Mouse (Mus musculus): ENCODE data around the gene Cgref1.

Cgref1 gene

DNA sequence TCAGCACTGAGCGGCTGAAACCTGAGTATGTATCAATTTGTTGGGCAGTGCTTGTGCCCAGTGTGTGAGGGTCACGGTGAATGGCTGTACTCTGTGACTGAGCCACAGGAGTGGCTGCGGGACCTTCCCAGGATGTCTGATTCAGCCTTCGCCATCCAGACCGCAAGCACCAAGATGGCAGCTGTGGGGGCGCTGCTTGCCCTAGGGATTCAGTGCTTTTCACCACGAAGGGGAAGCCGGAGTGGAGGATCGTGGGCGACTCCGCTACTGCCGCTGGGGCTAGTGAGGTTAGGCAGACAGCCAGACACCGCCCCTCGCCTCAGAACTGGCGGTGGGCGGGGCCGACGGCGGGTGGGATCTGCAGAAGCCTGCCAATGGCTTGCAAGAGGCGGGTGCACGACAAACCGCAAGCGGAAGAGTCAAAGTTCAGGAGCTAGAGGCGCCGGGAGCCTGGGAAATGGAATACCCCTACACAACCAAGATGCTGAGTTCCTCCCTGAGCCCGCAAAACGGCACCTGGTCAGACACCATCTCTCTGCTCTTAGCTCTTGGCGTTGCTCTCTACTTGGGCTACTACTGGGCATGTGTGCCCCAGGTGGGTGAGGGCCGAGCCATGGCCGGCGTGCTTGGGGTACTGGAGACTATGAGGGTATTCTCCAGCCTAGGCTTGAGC lies 4.4 kb upstream of the Cgref1 start:
- peak; percentile 93 for DNase-seq

GRCm38 (mm10) chr5:30948620-30949019 lies 3.2 kb upstream of the Cgref1 start:
- no peak for DNase-seq

- DNase-seq, result no peak
Measured at GRCm38 (mm10) chr5:30944344-30944743, 1.0 kb downstream of the Cgref1 start.

DNA sequence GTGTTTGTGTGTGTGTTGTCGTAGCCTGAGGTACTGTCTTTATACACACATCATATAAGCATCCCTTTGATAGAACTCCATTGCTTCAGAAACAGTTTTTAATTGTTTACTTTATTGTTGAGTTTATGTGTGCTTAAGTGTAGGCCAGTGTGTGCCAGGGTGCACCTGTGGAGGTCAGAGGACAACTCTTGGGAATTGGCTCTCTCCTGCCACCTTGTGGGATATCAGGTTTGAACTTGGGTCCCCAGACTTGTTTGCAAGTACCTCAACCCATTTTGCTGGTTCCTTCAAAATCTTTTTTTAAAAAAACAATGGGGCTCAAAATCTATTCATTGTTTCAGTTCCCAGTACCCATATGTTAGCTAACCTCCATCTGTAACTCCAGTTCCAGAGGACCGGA lies 2.4 kb downstream of the Cgref1 start:
- peak; percentile 26 for DNase-seq

DNA sequence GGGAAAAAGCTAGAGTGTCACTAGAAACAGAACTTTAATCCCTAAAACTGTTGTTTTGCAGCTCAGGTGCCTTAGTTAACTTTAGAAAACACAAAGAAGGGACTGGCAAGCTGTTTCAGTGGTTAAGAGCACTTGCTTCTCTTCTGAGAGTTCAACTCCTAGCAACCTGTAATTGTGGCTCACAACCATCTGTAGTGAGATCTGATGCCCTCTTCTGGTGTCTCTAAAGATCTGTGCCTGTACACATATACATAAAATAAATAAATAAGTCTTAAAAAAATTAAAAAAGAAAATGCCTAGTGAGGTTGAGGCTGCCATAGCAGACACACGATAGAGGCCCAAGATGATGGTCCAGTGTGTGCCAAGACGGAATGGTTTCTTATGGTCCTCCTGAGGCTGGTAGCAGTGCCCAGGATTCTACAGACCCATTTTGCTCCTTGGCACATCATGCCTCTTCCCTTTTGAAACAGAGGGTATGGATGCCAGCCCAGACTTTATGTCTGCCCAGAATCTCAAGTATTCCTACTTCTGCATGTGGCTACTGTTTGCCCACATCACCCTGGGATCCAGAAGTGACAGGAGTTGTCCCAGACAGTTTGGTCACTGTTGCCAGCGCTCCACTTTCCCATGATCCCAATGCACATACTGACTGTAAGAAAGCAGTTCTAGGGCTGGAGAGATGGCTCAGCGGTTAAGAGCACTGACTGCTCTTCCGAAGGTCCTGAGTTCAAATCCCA lies 10.5 kb downstream of the Cgref1 start:
- DNase-seq, result no peak

DNA sequence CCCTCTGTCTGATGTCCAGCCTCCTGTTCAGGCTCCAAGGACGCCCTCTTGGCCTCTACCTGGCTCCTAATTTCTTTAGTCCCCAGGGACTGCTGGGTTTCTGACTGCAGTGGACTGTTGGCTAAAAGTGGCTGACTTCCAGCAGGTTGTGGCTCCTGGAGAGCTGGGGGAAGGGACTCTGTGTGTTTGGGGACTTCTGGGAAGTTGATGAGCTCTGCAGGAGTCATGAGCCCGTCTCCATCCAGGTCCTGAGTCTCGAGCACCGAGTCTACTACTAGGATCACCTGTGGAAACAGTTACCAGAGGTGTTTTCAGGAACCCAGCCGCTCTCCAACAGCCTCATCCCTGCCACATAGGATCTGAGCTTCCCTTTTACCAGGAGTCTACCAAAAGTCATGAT lies 11.7 kb downstream of the Cgref1 start:
- no peak for DNase-seq

DNA sequence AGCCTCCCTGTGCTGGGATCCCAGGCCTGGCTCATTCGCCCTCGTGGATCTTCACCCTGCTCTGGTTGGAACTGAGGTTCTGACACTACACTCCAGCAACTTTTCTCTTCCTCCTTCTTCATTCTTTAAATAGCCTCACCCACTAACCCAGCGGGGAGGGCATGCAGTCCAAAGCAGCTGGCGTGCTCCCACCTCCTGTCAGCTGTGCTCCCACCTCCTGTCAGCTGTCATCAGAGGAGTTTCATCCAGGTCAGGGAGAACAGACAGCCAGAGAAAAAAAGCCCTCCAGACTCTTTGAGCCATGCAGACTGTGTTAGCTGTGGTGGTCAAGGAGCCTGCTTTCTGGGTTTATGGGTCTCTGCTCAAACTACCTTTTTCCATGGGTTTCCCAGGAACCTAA lies 14.0 kb downstream of the Cgref1 start:
- no peak for DNase-seq

DNA sequence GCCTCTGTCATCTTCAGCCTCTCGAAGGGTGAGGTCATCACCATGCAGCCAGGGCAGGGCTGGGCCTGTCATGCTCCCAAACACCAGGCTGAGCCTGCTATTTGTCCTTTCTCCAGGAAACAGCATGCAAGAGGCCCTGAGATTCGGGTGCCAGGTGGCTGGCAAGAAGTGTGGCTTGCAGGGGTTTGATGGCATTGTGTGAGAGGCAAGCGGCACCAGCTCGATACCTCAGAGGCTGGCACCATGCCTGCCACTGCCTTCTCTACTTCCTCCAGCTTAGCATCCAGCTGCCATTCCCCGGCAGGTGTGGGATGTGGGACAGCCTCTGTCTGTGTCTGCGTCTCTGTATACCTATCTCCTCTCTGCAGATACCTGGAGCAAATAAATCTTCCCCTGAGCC lies 14.5 kb downstream of the Cgref1 start:
- no peak for DNase-seq

GRCm38 (mm10) chr5:30930121-30930520 lies 15.3 kb downstream of the Cgref1 start:
- DNase-seq, result peak; percentile 86

DNA sequence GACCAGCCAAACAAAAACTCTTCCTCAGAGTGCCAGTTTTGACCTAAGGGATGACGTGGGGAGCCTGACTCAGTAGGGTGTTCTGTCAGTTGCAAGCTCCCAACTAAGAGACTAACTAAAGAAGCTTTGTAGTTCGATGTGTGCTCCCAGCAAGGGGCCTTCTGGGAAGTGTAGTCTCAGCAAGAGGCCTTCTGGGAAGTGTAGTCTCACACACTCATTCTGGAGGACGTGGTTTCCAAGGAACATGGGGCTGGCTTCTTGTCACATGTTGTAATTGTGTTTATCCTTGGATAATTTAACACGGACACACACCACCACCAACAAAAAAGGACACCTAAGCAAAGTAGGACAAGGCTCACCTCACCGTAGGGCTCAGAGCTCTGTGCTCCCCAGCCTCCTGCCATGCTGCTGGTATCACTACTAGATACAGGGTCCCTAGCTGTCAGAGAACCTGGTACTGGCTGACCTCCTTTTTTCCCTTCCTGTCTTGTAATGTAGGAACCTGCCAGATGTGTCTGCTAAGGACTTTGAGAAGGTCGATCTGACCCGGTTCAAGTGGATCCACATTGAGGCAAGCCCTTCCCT lies 17.4 kb downstream of the Cgref1 start:
- DNase-seq, result peak; percentile 26

GRCm38 (mm10) chr5:30926073-30926472 lies 19.3 kb downstream of the Cgref1 start:
- DNase-seq, result no peak

GRCm38 (mm10) chr5:30925217-30925616 lies 20.2 kb downstream of the Cgref1 start:
- DNase-seq, result peak; percentile 12

GRCm38 (mm10) chr5:30924614-30925013 lies 20.8 kb downstream of the Cgref1 start:
- no peak for DNase-seq

DNA sequence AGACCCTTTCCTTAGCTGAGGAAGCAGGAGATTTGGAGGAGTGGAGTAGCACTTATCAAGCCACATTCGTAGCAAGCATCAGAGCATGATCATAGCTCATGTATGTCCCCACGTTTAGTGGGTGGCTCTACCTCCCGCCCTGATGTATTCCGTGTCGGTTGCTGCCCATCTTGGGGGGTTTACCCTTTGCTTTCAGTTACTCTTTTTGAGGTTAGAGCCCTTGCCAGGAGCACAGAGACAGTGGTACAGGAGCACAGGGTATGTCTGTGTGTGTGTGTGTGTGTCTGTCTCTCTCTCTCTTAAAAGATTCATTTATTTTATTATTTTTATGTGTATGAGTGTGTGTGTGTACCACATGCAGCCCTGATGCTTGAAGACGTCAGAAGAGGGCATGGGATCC lies 22.3 kb downstream of the Cgref1 start:
- DNase-seq, result no peak

DNA sequence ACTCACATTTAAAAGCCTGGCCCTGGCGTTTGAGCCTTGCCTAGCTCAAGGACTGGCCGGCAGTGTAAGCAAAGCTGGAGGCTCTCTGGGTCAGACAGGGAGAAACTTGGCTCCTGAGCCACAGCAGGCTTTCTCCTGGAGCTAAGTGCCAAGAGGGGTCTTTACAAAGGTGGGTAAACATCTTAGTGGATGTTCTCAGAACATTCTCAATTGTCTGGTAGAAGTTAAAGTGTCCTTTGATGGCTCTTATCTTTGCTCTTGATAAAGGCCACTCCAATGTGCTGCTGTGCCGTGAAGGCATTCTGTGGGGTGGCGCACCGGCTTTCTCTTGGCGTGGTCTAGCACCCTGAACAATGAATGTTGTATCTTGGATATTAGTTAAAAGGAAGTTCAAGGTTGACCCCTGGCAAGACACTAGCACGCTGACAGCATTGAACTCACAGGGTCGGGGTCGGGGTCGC lies 22.8 kb downstream of the Cgref1 start:
- DNase-seq, result peak; percentile 14

- DNase-seq, result peak; percentile 97
Measured at GRCm38 (mm10) chr5:30921256-30922033, 23.9 kb downstream of the Cgref1 start, which contains the start of gene Khk. Gene Khk (plus strand): TSS chr5:30921431.

GRCm38 (mm10) chr5:30920621-30921020 lies 24.8 kb downstream of the Cgref1 start:
- peak; percentile 42 for DNase-seq

DNA sequence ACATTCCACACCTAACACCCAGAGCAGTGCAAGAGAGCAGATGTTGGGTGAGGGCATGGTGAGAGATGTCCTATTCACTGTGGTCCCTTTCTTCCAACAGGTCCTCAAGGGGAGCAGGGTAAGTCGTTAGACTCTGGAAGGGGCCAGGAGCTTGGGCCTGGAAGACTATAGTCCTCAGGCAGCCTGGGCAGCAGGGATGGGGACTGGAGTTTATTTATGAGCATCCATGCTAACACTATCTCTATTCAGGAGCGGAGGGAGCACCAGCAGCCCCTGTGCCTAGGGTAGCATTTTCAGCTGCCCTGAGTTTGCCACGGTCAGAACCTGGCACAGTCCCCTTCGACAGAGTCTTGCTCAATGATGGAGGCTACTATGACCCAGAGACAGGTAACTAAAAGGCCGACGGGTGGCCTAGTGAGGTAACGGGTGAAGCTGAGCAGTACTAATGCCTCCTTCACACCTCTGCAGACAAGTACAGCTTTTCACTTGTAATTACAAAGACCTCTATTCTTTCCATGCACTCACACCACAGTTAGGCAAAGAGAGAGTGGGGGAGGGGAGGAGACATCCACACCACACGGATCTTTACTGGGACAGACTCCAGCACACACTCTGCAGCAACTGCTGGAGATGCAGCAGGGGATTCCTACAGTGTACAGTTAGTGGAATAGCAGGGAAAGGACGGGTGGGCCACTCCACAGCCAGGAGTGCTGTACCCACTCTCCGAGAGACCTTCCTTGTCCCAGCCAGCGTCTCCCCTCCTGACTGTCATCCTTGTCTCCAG lies 25.4 kb downstream of the Cgref1 start:
- no peak for DNase-seq

GRCm38 (mm10) chr5:30918691-30919090 lies 26.7 kb downstream of the Cgref1 start:
- no peak for DNase-seq

GRCm38 (mm10) chr5:30917891-30918670 lies 27.3 kb downstream of the Cgref1 start:
- no peak for DNase-seq

DNA sequence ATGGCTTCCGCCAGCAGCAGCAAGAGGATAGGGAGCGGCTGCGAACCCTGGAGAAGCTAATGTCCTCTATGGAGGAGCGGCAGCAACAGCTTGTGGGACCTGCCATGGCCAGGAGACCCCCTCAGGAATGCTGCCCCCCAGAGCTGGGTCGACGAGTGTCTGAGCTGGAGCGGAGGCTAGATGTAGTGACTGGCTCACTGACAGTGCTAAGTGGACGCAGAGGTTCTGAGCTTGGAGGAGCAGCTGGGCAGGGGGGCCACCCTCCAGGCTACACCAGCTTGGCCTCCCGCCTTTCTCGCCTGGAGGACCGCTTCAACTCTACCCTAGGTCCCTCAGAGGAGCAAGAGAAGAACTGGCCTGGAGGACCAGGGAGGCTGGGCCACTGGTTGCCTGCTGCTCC lies 28.0 kb downstream of the Cgref1 start:
- DNase-seq, result no peak

- DNase-seq, result no peak
Measured at GRCm38 (mm10) chr5:30916841-30917240, 28.6 kb downstream of the Cgref1 start.

Measured in lung, postnatal 14 days (tissue).